Mouse (Mus musculus) E14TG2a.4 (cell line): ENCODE data around the gene Nkx2-5.

Source experiments
- CTCF ChIP-seq: conservative IDR thresholded peaks from 2 replicates; pipeline ENCODE4 v1.5.1; 2014; ENCODE audit warnings: low read length
- POU5F1 ChIP-seq: IDR thresholded peaks from 2 replicates; pipeline ENCODE4 v1.6.1; 2014; ENCODE audit warnings: low read length, borderline replicate concordance

- no peak for TF ChIP-seq CTCF
- no peak for TF ChIP-seq POU5F1
Observed at GRCm38 (mm10) chr17:26861793-26862192, 17.0 kb upstream of the Nkx2-5 start.
